Mouse (Mus musculus) lung, postnatal 25 days (tissue): Measurements from ENCODE around the gene Slc4a11.
A peak's percentile ranks its signal among the peaks of the same experiment; 100 is the strongest.

Experiments used
- DNase-seq: peaks from one replicate; pipeline ENCODE4 v3.0.0; 2022; ENCODE audit warnings: low spot score

The Slc4a11 gene

DNA sequence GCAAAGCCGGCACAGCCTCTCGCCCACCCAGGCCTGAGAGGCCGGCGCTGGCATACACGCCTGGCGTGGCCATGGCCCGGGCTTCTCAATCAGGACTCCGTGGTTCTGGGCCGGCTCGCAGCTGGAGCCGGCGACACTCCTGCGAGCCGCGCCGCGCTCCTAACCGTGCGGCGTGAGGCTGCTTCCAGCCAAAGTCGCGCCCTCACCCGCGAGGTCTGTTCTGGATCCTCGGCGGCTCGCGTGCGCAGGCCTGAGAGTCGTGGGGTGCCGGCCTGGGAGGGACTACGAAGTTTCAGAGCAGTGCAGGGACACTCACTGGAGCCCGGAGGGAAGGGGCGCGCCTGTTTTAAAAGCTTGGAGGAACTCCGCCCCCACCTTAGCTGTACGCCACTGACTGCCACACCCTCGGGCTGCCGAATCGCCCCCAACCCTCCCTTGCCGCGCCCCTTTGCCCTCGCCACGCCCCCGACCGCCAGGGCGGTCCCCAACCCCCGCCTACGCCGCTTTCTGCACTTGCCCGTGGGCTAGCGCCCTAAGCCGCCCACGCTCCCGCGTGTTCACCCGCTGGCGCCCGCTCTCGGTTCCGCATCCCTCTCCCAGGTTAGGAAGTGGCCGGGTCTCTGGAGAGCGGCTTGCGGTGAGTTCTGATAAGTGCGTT lies at the start of gene Slc4a11:
Slc4a11 (minus strand) TSS at position 367 of the 658 bp plus-strand sequence.
- peak; percentile 69 for DNase-seq

DNA sequence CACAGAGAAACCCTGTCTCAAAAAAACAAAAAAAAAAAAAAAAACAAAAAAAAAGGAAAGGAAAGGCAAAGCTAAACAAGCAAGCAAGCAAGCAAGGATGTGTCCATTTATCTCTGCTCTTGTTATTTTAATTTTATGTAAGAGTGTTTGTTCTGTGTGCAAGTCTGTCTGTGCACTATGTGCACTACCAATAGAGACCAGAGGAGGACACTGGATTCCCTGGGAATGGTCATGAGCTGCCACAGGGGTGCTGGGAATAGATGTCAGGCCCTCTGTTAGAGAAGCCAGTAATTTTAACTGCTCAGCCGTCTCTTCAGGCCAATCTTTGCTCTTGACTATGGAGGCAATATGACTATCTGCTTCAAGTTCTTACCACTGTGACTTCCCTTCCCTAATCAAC lies 46.3 kb upstream of the Slc4a11 start:
- DNase-seq, result no peak

DNA sequence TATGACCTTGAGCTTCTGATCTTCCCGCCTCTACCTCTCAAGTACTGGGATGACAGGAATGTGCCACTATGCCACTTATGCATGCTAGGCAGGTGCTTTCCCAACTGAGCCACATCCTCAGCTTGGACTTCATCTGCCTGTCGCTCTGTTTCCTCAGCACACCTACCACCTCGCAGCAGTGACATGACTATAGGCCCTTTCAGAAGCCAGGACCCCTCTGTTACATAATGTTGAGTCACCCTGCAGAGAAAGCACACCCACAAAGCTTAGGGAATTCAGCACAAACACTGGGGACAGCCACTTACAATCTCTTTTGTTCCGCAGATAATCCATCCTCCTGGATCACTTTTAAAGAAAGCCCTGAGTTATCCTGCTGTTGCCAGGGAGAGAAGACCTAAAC lies 42.8 kb upstream of the Slc4a11 start:
- no peak for DNase-seq

DNA sequence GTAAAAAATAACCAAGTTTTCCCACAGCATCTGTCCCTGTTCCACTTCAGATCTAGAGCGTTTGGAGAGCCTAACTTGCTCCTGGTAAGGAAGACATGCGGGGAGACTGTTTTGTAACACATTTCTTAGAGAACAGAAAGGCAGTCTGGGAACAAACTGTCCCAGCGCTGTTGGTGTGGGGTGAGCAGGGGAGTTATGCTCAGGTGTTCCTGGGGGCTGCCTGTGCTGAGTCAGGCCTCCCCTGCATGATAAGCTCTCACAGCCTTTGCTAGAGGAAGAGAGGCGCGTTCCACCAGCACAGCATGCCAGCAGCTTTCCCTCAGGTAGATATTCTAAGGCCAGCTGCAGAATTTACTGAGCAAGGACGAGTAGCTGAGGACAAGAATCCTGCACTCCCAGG lies 40.7 kb upstream of the Slc4a11 start:
- DNase-seq, result no peak

DNA sequence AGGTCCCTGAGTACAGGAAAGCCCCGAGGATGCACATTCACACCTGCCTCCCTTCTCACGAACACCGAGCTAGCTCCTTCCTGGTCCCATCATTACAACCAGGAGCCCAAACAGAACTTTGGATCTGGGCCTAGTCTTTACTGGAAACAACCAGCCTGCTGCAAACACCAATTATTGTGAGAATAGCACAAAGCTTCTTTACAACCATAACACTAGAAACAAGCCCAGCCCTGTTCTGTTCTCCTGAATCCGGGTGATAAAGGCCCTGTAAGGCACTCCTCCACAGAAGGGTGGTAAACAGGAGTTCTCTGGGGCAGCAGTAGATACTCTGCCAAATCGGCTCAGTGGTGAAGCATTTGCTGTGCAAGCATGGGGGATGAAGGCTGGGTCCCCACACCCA lies 38.0 kb upstream of the Slc4a11 start:
- no peak for DNase-seq

DNA sequence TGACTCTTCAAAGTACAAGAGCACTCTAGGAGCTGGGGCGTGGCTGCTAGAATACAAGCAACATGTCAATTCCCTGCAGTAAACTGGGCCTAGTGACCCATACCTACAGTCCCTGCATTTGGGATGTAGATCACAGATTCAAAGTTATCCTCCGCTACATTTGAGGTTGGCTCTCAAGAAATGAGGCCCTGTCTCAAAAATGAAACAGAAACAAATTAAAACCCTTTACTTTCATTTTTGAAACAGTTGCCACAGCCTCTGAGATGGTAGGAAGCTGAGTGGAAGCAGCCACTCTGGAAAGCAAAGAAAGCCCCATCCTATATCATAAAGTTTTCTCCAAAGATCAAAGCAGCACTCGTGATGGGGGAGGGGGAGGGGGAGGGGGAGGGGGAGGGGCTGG lies 36.1 kb upstream of the Slc4a11 start:
- DNase-seq, result no peak

DNA sequence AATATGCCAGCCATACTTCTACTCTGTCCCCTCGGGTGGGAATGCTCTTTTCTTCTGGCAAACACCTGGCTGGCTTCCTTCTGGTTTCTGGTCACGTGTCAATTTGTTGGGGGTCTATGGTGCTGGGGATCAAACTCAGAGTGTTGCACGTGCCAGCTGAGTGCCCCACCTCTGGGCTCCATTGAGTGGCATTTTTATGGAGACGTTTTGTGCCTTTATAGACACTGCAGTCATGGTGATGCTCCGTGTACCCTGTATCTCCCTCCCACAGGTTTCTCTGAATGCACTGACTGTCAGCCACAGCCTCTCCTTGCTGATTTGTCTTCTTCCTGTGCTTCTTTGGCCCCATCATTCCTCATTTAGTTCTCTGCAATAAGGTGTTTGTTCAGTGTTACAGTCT lies 34.5 kb upstream of the Slc4a11 start:
- no peak for DNase-seq

DNA sequence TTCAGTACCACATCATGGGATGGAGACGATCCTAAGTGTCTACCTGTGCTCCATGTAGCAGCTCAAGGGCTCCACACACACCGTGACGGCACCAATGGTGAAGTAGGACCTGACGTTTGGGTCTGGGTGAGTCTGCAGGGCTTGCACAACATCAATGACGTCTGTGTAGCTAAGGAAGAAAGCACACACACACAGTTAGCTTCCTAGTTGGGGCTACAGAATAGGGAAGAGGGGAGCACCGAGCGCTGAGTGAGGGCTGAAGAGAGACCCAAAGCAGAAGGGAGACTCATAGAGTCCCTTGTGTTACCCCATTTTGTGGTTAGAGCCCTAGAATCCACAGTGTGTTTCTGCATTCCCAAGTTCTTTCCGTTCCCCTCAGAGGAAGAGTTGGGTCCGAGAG lies 33.4 kb upstream of the Slc4a11 start:
- DNase-seq, result peak; percentile 37

DNA sequence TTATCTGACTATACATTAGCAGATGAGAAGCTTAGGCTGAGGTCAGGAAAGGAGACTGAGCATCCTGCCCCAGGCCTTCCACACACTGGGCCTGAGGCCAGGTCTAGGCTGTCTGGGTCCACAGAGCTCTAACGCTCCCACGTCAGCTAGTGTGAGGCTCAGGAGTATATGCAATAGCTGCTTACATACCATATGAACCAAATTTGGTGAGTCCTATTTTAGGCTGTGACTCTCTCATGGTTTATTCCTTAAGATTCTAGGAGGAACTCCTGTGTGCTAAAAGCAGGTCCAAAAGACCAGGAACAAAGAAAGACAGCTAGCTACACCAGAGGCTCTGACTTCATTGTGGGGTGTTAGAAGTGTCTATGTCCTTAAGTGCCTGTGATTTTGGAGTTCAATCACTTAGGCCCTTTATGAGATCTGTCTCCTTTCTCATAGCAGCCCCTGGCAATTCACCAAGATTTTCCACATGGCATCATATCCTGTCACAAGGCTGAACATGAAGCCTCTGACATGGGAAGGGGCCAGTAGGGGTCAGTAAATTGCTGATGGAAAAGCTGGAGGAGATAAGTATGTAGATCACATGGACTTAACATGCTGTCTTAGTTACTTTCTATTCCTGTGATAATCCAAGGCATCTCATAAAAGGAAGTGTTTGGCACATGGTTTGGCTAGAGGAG lies 31.7 kb upstream of the Slc4a11 start:
- DNase-seq, result no peak

DNA sequence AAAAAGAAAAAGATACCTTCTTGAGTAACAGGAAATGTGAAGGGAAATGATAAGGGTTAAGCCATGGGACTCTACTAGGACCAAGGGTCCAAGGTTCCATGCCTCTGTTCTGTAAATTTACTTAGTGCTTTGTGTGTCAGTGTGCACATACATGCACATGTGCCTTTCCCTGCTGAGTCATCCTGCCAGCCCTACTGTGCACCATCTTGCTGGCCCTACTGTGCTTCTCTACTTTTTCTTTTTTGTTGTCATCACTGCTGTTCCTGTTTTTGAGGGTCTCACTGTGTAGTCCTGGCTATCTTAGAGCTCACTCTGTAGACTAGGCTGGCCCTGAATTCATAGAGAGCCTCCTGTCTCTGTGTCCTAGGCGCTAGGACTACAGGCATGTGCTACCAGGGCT lies 30.4 kb upstream of the Slc4a11 start:
- no peak for DNase-seq

DNA sequence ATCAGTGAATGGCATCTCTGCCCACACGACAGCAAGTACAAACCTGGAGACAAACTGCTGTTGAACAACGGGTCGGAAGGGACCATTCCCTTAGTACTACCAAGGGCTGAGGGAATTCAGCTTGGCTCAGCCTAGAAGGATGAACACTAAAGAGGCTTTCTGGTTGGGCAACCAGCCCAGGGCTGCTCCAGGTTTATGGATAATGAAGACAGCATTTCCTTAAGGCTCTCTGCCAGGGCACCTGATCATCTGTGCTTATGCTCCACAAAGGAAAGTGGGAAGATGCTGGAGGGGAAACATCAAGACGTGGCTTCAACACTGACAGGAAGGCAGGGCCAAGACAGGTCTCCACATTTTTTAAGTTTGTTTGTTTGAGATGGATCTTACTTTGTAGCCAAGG lies 27.1 kb upstream of the Slc4a11 start:
- no peak for DNase-seq

DNA sequence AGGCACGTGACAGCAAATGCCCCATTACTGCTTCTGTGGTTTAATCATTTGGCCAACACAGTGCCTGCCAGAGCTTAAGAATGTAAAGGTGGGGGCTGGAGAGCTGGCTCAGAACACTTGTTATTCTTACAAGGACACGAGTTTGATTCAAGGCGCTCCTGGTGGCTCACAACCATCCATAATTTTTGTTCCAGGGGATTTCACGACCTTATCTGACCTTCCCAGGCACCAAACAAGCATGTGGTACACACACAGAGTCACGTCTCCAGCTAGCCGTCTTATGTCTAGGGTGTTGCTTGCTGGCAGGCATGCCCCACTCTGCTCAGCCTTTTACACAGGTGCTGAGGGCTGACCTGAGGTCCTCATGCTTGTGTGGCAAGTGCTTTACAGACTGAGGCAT lies 20.6 kb upstream of the Slc4a11 start:
- no peak for DNase-seq

DNA sequence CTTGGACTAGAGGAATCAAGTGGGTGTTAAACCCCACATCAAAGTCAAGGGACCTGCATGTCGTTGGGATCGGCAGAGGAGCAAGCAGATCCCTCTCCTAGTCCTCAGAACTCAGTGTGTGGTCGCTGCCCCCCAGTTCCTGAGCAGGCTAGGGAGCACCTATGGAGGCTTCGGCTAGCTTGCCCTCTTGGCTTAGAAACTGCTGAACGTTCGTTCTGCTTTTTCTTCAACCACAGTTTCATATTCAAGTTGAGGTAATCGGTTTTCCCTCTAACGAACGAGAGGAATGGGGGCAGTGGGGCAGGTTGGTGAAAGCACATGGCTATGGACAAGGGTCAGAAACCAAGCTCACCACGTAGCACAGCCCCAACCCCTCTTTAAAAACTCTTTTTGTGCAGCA lies 9.7 kb upstream of the Slc4a11 start:
- no peak for DNase-seq

DNA sequence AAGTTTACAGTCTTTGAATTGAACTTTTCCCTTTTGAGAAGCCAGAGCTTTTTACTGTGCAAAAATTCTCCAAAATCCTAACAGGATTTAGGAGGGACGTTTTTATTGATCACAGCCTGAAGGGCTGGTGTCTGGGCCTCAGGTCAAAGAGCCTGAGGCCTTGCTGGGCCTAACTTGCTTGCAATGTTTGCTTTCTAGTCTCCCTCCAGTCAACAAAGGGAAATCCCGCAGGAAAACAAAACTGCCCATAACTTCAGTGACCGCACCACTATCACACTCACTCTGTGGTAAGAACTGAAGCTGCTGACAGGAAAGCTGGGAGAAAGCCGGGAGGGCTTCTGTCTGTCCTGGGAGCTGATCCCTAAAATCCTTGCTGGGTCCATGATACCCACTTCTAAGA lies 9.3 kb upstream of the Slc4a11 start:
- DNase-seq, result no peak

DNA sequence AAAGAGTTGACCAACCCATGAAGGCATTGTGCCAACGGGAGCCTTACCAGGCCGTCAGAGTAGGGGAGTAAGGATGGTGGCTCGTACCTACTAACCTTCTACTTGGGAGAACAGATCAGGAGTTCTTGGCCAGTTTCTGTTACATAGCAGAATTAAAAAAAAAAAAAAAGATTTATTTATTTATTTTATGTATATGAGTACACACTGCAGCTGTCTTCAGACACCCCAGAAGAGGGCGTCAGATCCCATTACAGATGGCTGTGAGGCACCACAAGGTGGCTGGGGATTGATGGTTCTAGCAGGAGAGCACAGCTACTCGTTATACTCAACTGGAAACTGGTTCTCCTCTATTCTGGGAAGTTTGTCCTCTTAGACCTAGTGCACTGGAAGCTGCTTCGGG lies 7.9 kb upstream of the Slc4a11 start:
- no peak for DNase-seq

DNA sequence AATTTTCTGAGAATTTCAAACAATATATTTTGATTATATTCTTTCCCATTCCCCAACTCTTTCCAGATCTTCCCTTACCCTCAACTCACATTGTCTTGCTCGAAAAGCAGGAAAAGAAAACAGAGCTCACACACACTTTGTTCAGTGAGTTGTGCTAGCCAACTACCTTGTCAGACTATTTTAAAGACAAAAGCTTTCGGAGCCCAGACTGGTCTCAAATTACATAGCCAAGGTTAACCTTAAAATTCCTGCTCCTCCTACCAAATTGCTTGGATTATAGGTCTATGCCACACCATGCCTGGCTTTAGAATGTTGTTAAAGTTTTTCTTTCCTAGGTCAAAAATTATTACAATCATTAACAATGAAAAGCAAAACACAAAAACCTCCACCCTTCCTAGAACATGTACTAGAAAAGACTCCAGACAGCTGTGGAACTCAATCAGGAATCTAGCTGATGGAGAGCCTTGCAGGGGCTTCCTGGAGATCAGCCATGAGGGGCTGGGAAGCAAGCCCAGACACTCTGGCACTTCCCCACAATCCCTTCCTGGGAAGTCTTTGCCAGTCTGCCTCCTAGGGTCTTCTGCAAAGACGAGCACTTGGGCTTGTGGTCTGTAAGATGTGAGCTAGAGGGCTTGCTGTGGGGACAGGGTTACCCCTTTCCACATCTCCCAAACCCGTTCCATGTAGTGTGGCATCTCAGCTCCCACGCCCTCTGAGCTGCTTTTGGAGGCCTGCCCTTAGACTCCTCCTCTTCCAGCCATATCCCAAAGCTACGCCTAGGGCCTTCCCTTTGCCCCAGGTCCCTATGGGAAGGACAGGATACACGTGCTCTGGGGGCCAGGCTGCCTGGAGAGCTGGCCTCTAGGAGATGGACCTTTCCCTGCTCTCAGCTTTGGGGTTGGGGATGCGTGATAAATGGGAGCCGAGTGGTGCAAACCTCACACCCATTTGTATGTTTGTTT lies 7.0 kb upstream of the Slc4a11 start:
- no peak for DNase-seq

DNA sequence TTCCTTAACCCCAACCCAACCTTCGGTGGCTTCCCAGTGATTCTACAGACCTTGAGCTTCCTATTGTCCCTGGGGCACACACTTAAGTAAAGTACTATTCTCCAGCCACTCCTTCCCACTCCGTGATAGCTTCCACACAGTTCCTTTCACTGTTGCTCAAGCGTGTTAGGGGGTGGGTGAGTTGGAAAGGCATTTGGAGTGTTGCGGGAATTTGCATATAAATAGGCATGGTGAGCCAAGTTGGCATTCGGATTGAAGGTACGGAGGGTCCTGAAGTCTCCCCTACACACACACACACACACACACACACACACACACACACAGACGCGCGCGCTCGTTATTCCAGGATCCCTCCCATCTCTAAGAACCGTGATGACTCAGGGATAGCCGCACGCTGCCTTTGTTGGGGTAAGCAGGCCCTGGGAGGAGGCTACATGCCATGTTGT lies 525 bp upstream of the Slc4a11 start:
- peak; percentile 3 for DNase-seq

DNA sequence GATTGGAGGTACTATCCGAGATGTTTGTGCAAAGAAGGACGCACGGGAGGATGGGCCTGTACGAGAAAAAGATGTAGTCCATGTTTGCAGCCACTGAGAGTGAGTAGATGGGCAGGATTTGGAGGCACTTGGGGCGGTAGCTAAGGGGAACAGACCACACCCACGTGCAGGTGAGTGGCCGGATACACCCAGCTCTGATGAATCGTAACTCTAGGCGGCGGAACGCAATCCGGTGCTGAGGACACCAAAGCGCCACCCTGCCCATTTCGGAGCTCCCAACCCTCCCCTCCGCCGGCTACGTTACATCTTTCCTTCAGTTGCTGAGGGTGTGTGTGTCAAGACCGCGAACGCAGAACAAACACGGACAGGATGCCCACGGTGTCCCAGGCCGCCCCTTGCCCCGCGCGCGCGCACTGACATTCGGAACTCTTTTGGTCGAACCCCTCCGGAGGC lies 593 bp downstream of the Slc4a11 start:
- peak; percentile 11 for DNase-seq

DNA sequence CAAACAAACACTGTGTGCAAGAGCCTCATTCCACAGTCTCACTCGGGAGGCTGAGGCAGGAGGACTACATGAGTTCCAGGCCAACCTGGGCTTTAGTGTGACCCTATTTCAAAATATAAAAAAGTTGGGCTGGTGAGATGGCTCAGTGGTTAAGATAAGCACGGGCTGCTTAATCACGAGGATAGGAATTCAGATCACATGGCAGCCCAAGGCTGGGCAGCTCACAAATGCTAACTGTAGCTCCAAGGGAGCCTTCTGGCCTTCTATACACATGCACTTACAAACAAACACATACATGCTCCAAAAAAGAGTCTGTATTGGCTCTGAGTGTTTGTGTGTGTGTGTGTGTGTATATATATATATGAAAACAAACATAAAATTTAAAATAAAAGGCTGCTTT lies 3.8 kb downstream of the Slc4a11 start:
- no peak for DNase-seq

DNA sequence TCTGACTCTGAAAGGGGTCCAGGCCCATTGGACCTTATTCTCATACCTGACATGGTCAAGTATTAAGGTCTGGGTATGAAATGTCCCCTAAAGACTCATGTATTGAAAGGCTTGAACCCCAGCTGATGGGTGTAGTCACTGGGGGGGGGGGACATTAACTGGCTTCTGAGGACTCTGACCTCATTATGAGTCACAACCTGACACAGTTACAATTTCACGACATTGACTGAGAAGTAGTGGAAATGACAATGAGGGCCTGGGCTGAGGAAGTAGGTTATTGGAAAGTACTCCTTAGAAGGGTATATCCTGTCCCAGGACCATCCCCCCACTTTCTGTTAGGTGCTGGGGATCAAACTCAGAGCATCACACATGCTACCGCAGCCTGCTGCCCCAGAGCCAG lies 8.3 kb downstream of the Slc4a11 start:
- DNase-seq, result no peak

DNA sequence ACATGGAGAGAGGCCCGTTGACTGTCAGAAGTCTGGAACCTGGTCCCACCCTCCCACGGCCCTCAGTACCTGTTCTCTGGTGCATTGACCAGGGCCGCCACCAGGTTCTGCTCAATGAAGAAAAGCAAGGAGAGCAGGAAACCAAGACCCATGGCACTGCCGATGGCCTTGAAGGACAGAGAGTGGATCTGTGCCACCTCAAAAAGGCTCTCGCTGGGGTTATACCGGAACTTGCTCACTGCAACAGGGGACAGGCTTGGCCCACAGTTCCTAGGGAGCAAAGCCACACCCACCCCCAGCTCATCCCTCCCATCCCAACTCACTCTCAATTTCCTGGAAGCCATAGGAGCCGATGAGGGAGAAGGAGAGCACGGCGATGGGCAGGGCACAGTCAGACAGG lies 11.9 kb downstream of the Slc4a11 start:
- DNase-seq, result no peak

DNA sequence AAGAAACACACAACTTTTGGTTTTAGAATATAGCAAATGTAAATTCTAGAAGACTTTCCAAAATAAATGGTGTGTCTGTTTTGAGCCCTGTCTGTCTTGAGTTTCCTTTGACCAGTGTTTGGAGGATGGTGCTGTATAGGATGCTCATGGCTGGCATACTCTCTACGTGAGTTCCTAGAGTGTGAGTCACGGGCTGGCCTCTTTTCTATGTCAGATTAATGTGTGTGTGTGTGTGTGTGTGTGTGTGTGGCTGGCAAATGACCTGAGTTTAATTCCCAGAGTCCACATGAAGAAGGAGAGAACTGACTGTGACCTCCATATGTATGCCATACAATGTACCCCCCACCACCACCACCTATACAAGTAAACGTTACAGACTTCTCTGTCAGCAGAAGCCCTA lies 15.8 kb downstream of the Slc4a11 start:
- DNase-seq, result no peak

DNA sequence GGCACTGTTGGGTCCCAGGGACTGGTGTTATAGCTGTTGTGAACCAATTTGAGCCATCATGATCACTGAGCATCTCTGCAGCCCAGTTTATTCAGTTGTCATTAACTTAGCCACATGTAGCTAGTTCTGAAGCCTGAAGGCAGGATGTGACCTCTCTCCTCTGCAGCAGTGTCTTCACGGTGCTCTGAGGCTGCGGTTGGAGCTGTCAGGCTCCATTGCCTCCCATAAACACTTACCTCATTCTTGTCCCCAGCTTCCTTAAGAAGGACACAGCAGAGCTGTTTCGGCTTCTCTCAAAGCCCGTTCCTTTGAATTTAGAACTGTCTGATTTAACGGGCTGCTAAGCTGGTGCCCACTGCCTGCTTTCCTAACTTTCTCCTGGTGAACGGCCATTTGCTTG lies 17.4 kb downstream of the Slc4a11 start:
- no peak for DNase-seq
